Mouse (Mus musculus) cerebellum, adult 8-10 months (tissue): ENCODE measurements around the gene Prph.

ENCODE experiments used
- DNase-seq: peaks from one replicate; pipeline ENCODE4 v3.0.0; 2022

Prph gene

GRCm38 (mm10) chr15:99099984-99100383 lies 45.0 kb downstream of the Prph start:
- DNase-seq, result no peak

- DNase-seq, result no peak
Measured at GRCm38 (mm10) chr15:99105238-99105637, 50.3 kb downstream of the Prph start.

- no peak for DNase-seq
Measured at GRCm38 (mm10) chr15:99107866-99108265, 52.9 kb downstream of the Prph start.
